ENCODE assay signal across 25 mouse cellular contexts in the genomic region with DNA sequence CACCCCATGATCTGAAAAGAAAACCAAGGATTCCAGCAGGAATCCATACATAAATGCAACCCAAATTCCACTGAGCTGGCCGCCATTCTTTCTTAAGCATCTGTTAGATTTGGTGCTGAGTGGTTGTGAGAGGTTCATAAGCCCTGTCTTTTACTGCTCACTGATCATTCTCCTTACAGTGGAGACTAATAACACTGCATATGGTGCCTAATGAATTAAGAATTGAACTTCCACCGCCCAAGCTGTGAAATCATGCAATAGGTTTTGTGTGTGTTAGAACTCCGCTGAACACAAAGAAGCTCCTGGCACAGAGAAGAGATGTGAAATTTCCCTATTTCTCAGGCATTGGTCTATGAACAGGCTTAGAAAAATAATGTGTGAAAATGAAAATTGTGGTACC.
"Had no signal": no experiment of that assay in that cellular context is flagged by ENCODE, and none has a peak within 500 bp of the region (broad histone marks: within the 10 kb centered on the region; RNA-seq: fewer than 3 reads in every experiment).

No protein-coding gene starts in this region.

- H3K9ac ChIP-seq: kidney, embryonic 15.5 days; limb, embryonic 12.5 days; limb, embryonic 15.5 days; liver, embryonic 14.5 days; liver, postnatal 0 days; lung, embryonic 14.5 days; midbrain, embryonic 12.5 days; midbrain, embryonic 15.5 days; neural tube, embryonic 12.5 days had no signal

- DNase-seq: kidney, adult 8-10 months; kidney, postnatal 10 days; kidney, postnatal 36 days; layer of hippocampus, postnatal 36 days; left cerebral cortex, postnatal 4 days; liver, postnatal 0 days; lung, embryonic 14.5 days; lung, postnatal 36 days; retina, postnatal 1 day; right cerebral cortex, postnatal 25 days; spleen, adult 18-20 months; thymus, adult 2 months; thymus, postnatal 14 days; thymus, postnatal 4 days had no signal

- H3K4me2 ChIP-seq: kidney, embryonic 15.5 days; limb, embryonic 12.5 days; limb, embryonic 15.5 days; liver, embryonic 11.5 days; lung, embryonic 14.5 days; midbrain, embryonic 12.5 days; midbrain, embryonic 15.5 days; neural tube, embryonic 12.5 days had no signal

- H3K27ac ChIP-seq: kidney, embryonic 15.5 days; limb, embryonic 12.5 days; limb, embryonic 15.5 days; liver, embryonic 14.5 days; midbrain, embryonic 12.5 days; midbrain, embryonic 15.5 days; neural tube, embryonic 12.5 days; stomach, postnatal 0 days had no signal

- H3K36me3 ChIP-seq: kidney, embryonic 15.5 days; limb, embryonic 15.5 days; midbrain, embryonic 12.5 days; midbrain, embryonic 15.5 days; neural tube, embryonic 12.5 days had no signal

- H3K27me3 ChIP-seq: kidney, embryonic 15.5 days; limb, embryonic 12.5 days; limb, embryonic 15.5 days; megakaryocyte, embryonic 14.5 days; midbrain, embryonic 12.5 days; midbrain, embryonic 15.5 days; neural tube, embryonic 12.5 days had no signal

- H3K4me3 ChIP-seq: kidney, embryonic 15.5 days; limb, embryonic 12.5 days; limb, embryonic 15.5 days; megakaryocyte, embryonic 14.5 days; midbrain, embryonic 12.5 days; midbrain, embryonic 15.5 days; neural tube, embryonic 12.5 days had no signal

- H3K4me1 ChIP-seq: megakaryocyte, embryonic 14.5 days had no signal

- H3K9me3 ChIP-seq: kidney, embryonic 15.5 days; limb, embryonic 12.5 days; limb, embryonic 15.5 days; midbrain, embryonic 12.5 days; midbrain, embryonic 15.5 days; neural tube, embryonic 12.5 days had no signal

- ATAC-seq: lung, postnatal 0 days; midbrain, embryonic 15.5 days had no signal
